Mouse (Mus musculus): Measurements from ENCODE around the gene Alg3.

The Alg3 gene

GRCm38 (mm10) chr16:20611357-20612227, at the start of gene Alg3, which contains the start of the genes Eef1akmt4 and Gm49333:
Gene Alg3 (minus strand): TSS chr16:20611735.
Gene Eef1akmt4 (plus strand): TSS chr16:20611593.
Gene Gm49333 (plus strand): TSS chr16:20611610.
- in situ Hi-C loops (cut with MboI; ENCODE audit: low sequenced_read_pairs) = no loop called here

- in situ Hi-C loops (cut with MboI; ENCODE audit: low sequenced_read_pairs) = no loop called here
Observed at GRCm38 (mm10) chr16:20657661-20658060, 46.1 kb upstream of the Alg3 start.

GRCm38 (mm10) chr16:20653315-20653714, 41.8 kb upstream of the Alg3 start:
- in situ Hi-C loops (cut with MboI; ENCODE audit: low sequenced_read_pairs) = no loop called here

GRCm38 (mm10) chr16:20651947-20652310, 40.4 kb upstream of the Alg3 start:
- in situ Hi-C loops (cut with MboI; ENCODE audit: low sequenced_read_pairs) = no loop called here

GRCm38 (mm10) chr16:20651076-20651946, 39.8 kb upstream of the Alg3 start, which contains the start of gene Psmd2:
Gene Psmd2 (plus strand): TSS chr16:20651652.
- in situ Hi-C loops (cut with MboI; ENCODE audit: low sequenced_read_pairs) = no loop called here

- in situ Hi-C loops (cut with MboI; ENCODE audit: low sequenced_read_pairs) = loop anchor here (10.0 kb wide), 1 partner anchor 139 kb away; no protein-coding TSS in a partner anchor
Observed at GRCm38 (mm10) chr16:20643911-20644310, 32.4 kb upstream of the Alg3 start.

GRCm38 (mm10) chr16:20642161-20642560, 30.6 kb upstream of the Alg3 start:
- in situ Hi-C loops (cut with MboI; ENCODE audit: low sequenced_read_pairs) = loop anchor here (10.0 kb wide), 1 partner anchor 137 kb away; no protein-coding TSS in a partner anchor

- in situ Hi-C loops (cut with MboI; ENCODE audit: low sequenced_read_pairs) = no loop called here
Observed at GRCm38 (mm10) chr16:20638367-20638766, 26.8 kb upstream of the Alg3 start.

- in situ Hi-C loops (cut with MboI; ENCODE audit: low sequenced_read_pairs) = no loop called here
Observed at GRCm38 (mm10) chr16:20637410-20637809, 25.9 kb upstream of the Alg3 start.

- in situ Hi-C loops (cut with MboI; ENCODE audit: low sequenced_read_pairs) = no loop called here
Observed at GRCm38 (mm10) chr16:20629731-20630634, 18.4 kb upstream of the Alg3 start, which contains the start of gene Ece2. Gene Ece2 (plus strand): TSS chr16:20629828.

- in situ Hi-C loops (cut with MboI; ENCODE audit: low sequenced_read_pairs) = no loop called here
Observed at GRCm38 (mm10) chr16:20628871-20629391, 17.4 kb upstream of the Alg3 start.

GRCm38 (mm10) chr16:20623211-20623610, 11.7 kb upstream of the Alg3 start:
- in situ Hi-C loops (cut with MboI; ENCODE audit: low sequenced_read_pairs) = no loop called here

GRCm38 (mm10) chr16:20621991-20622685, 10.6 kb upstream of the Alg3 start:
- in situ Hi-C loops (cut with MboI; ENCODE audit: low sequenced_read_pairs) = no loop called here

GRCm38 (mm10) chr16:20621191-20621990, 9.9 kb upstream of the Alg3 start, which contains the start of gene Camk2n2:
Gene Camk2n2 (minus strand): TSS chr16:20621287.
- in situ Hi-C loops (cut with MboI; ENCODE audit: low sequenced_read_pairs) = no loop called here

GRCm38 (mm10) chr16:20620751-20621190, 9.2 kb upstream of the Alg3 start:
- in situ Hi-C loops (cut with MboI; ENCODE audit: low sequenced_read_pairs) = no loop called here

GRCm38 (mm10) chr16:20620399-20620735, 8.8 kb upstream of the Alg3 start:
- in situ Hi-C loops (cut with MboI; ENCODE audit: low sequenced_read_pairs) = no loop called here

GRCm38 (mm10) chr16:20619541-20620398, 8.2 kb upstream of the Alg3 start:
- in situ Hi-C loops (cut with MboI; ENCODE audit: low sequenced_read_pairs) = no loop called here

Measured in CH12F3 (cell line).